Mouse (Mus musculus): ENCODE measurements around the gene B4galt5.

GRCm38 (mm10) chr2:167313501-167314326 is 35.3 kb downstream of the B4galt5 start:
- no peak for TF ChIP-seq CTCF (IDR thresholded peaks at IDR 0.05; ENCODE audit: low read depth)
- no peak for TF ChIP-seq EP300 (IDR thresholded peaks at IDR 0.05; ENCODE audit: low read depth)

All from liver, postnatal 0 days (tissue).